Mouse (Mus musculus): Measurements from ENCODE around the gene Jarid2. TPM values are rescaled to one million over a fixed set of nuclear protein-coding genes. Genes with fewer than 3 reads are reported as not detected.

Gene Jarid2
- total RNA-seq, 1 experiment from 2014 or later: 50.3 TPM

- no peak for ATAC-seq (ENCODE audit: extremely low read depth, insufficient number of reproducible peaks, low FRiP score, poor library complexity, severe bottlenecking)
Measured at GRCm38 (mm10) chr13:44932307-44933264, 203.3 kb downstream of the Jarid2 start.

- no peak for ATAC-seq (ENCODE audit: extremely low read depth, insufficient number of reproducible peaks, low FRiP score, poor library complexity, severe bottlenecking)
Measured at GRCm38 (mm10) chr13:44933575-44933974, 204.3 kb downstream of the Jarid2 start.

GRCm38 (mm10) chr13:44937681-44938080 is 208.4 kb downstream of the Jarid2 start:
- ATAC-seq (ENCODE audit: extremely low read depth, insufficient number of reproducible peaks, low FRiP score, poor library complexity, severe bottlenecking): peak; percentile 42; the same call in 1 of the 2 replicates

GRCm38 (mm10) chr13:44939326-44940035 is 210.2 kb downstream of the Jarid2 start:
- no peak for ATAC-seq (ENCODE audit: extremely low read depth, insufficient number of reproducible peaks, low FRiP score, poor library complexity, severe bottlenecking)

GRCm38 (mm10) chr13:44943618-44944017 is 214.3 kb downstream of the Jarid2 start:
- ATAC-seq (ENCODE audit: extremely low read depth, insufficient number of reproducible peaks, low FRiP score, poor library complexity, severe bottlenecking): no peak

- no peak for ATAC-seq (ENCODE audit: extremely low read depth, insufficient number of reproducible peaks, low FRiP score, poor library complexity, severe bottlenecking)
Measured at GRCm38 (mm10) chr13:44946880-44947635, 217.8 kb downstream of the Jarid2 start.

GRCm38 (mm10) chr13:44948320-44949250 is 219.3 kb downstream of the Jarid2 start:
- ATAC-seq (ENCODE audit: extremely low read depth, insufficient number of reproducible peaks, low FRiP score, poor library complexity, severe bottlenecking): no peak

- ATAC-seq (ENCODE audit: extremely low read depth, insufficient number of reproducible peaks, low FRiP score, poor library complexity, severe bottlenecking): no peak
Measured at GRCm38 (mm10) chr13:44952393-44953086, 223.3 kb downstream of the Jarid2 start.

- ATAC-seq (ENCODE audit: extremely low read depth, insufficient number of reproducible peaks, low FRiP score, poor library complexity, severe bottlenecking): no peak
Measured at GRCm38 (mm10) chr13:44953546-44954231, 224.4 kb downstream of the Jarid2 start.

GRCm38 (mm10) chr13:44954232-44954568 is 224.9 kb downstream of the Jarid2 start:
- no peak for ATAC-seq (ENCODE audit: extremely low read depth, insufficient number of reproducible peaks, low FRiP score, poor library complexity, severe bottlenecking)

GRCm38 (mm10) chr13:44955781-44956180 is 226.5 kb downstream of the Jarid2 start:
- no peak for ATAC-seq (ENCODE audit: extremely low read depth, insufficient number of reproducible peaks, low FRiP score, poor library complexity, severe bottlenecking)

GRCm38 (mm10) chr13:44957049-44957448 is 227.8 kb downstream of the Jarid2 start:
- ATAC-seq (ENCODE audit: extremely low read depth, insufficient number of reproducible peaks, low FRiP score, poor library complexity, severe bottlenecking): no peak

GRCm38 (mm10) chr13:44960542-44961291 is 231.4 kb downstream of the Jarid2 start:
- ATAC-seq (ENCODE audit: extremely low read depth, insufficient number of reproducible peaks, low FRiP score, poor library complexity, severe bottlenecking): no peak
